Mouse (Mus musculus): Measurements from ENCODE around the gene 2610044O15Rik8. TPM values are rescaled to one million over a fixed set of nuclear protein-coding genes. Genes with fewer than 3 reads are reported as not detected.

Gene 2610044O15Rik8
- total RNA-seq (2015) (11.2 and 12.6 TPM in 2 replicates), total RNA-seq (2017) (11.1 and 17.5 TPM in 2 replicates)

- peak; percentile 93 for ATAC-seq (ENCODE audit: poor library complexity, severe bottlenecking)
Observed at GRCm38 (mm10) chr8:129234027-129234733, at the start of gene 2610044O15Rik8. 2610044O15Rik8 (minus strand) TSS chr8:129234406.

- ATAC-seq (ENCODE audit: poor library complexity, severe bottlenecking): no peak
Observed at GRCm38 (mm10) chr8:129265918-129266317, 31.7 kb upstream of the 2610044O15Rik8 start.

- ATAC-seq (ENCODE audit: poor library complexity, severe bottlenecking): no peak
Observed at GRCm38 (mm10) chr8:129264296-129264695, 30.1 kb upstream of the 2610044O15Rik8 start.

GRCm38 (mm10) chr8:129263211-129263927, 29.2 kb upstream of the 2610044O15Rik8 start:
- ATAC-seq (ENCODE audit: poor library complexity, severe bottlenecking): peak; percentile 96

GRCm38 (mm10) chr8:129233664-129234026, 561 bp downstream of the 2610044O15Rik8 start:
- no peak for ATAC-seq (ENCODE audit: poor library complexity, severe bottlenecking)

Other genes starting within 250 kb of the 2610044O15Rik8 start
- gene Ccdc7a, start 168.9 kb downstream of the 2610044O15Rik8 start, total RNA-seq (2015): not detected in 2 replicates
- gene Ccdc7a, start 168.9 kb downstream of the 2610044O15Rik8 start, total RNA-seq (2017): not detected in 2 replicates
- not detected in 2 replicates for gene Ccdc7b, start 167.3 kb downstream of the 2610044O15Rik8 start, total RNA-seq (2015)
- not detected in 2 replicates for gene Ccdc7b, start 167.3 kb downstream of the 2610044O15Rik8 start, total RNA-seq (2017)
- not detected in 2 replicates for gene Gm10999, start 102.7 kb downstream of the 2610044O15Rik8 start, total RNA-seq (2015)
- not detected in 2 replicates for gene Gm10999, start 102.7 kb downstream of the 2610044O15Rik8 start, total RNA-seq (2017)